8 mouse cellular contexts compared by ENCODE assay signal in the genomic region with DNA sequence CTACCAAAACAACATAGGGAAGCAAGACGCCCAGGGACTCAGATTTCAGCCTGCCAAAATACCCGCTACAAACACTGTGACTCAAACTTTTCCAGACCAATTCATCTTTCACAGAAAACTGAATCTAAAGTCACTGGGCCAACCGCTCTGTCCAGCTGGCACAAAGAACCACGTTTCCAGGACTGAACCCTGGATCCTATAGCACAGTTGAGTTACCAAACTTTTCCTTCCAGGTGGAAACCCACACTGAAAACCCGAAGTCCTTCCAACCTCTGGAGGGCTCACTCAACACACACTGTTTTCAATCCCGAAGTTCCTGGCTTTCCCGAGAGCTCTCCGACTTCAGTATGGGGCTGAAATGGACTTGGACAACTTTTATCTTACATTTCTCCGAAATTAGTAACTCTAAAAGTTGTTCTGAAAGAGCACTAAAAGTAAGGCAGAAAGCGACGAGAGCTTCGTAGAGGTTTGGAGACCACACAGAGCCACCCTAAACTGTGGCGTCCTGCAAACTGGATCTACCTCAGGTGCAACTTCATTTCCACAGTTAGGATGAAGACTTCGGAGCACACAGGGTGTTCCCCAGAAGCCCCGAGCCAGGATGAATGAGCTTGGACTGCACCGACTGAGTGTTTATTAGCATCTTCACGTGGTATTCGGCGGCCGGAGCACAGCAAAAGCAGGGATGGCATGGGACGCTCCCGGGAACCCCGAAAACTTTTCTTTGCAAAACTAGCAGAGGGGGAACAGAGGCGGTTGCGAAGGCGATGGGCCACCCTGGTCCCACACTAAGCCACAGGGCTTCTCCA. TPM values are rescaled to one million over a fixed set of nuclear protein-coding genes. Genes with fewer than 3 reads are reported as not detected.
DNase-seq lines count a peak whose midpoint lies in the region; ATAC-seq and TF ChIP-seq lines count a peak whose summit lies in the region.

No protein-coding gene starts in this region.

- H3K27ac ChIP-seq in kidney, adult 2 months (ENCODE audit: insufficient read depth, low read depth, low read length) = peak overlapping the region; percentile 69
- peak overlapping the region; percentile 69 for H3K27ac ChIP-seq in heart, embryonic 12.5 days (ENCODE audit: poor library complexity, severe bottlenecking)
- peak overlapping the region; percentile 54 for H3K27ac ChIP-seq in liver, embryonic 13.5 days
- peak overlapping the region; percentile 55; the same call in 1 of the 2 replicates for H3K27ac ChIP-seq in neural tube, embryonic 14.5 days (ENCODE audit: low read depth, low read length)

- WGBS in kidney, adult 2 months = 3% methylated on average over 26 of the region's 26 CpGs
- 4% methylated on average over 26 of the region's 26 CpGs for WGBS in heart, embryonic 12.5 days
- 7% methylated on average over 26 of the region's 26 CpGs for WGBS in liver, embryonic 13.5 days (ENCODE audit: insufficient replicate concordance)
- WGBS in neural tube, embryonic 14.5 days = 2% methylated on average over 26 of the region's 26 CpGs

- TF ChIP-seq POLR2A in kidney, adult 2 months (IDR thresholded peaks at IDR 0.05; ENCODE audit: low read depth, low read length) = no peak

- no peak for TF ChIP-seq CTCF in kidney, adult 2 months (conservative IDR thresholded peaks at IDR 0.05; ENCODE audit: insufficient read depth, insufficient read length, low read depth, low read length)

- no peaks in the 10 kb centered on the region for H3K27me3 ChIP-seq in kidney, adult 2 months (replicated peaks; ENCODE audit: control insufficient read depth, insufficient read depth, low read length)
- H3K27me3 ChIP-seq in heart, embryonic 12.5 days (replicated peaks) = no peaks in the 10 kb centered on the region
- no peaks in the 10 kb centered on the region; the same call in 1 of the 2 replicates for H3K27me3 ChIP-seq in liver, embryonic 13.5 days
- H3K27me3 ChIP-seq in neural tube, embryonic 14.5 days (ENCODE audit: control insufficient read depth, insufficient read depth, low read length) = no peaks in the 10 kb centered on the region

- peak overlapping the region; percentile 96 for H3K9ac ChIP-seq in heart, embryonic 12.5 days
- peak overlapping the region; percentile 88 for H3K9ac ChIP-seq in liver, embryonic 13.5 days
- peak overlapping the region; percentile 93 for H3K9ac ChIP-seq in neural tube, embryonic 14.5 days (replicated peaks; ENCODE audit: low read depth, low read length)

- peak; percentile 36 for DNase-seq in kidney, adult 2 months
- DNase-seq in kidney, adult 18-20 months = no peak
- peak; percentile 20 for DNase-seq in brain, adult 2 months (ENCODE audit: low read depth, low spot score)
- DNase-seq in liver, embryonic 13.5 days = no peak
- DNase-seq in thymus, postnatal 36 days = no peak
- DNase-seq in ovary, postnatal 14 days (ENCODE audit: low spot score) = no peak

- H3K9me3 ChIP-seq in heart, embryonic 12.5 days (replicated peaks) = no peaks in the 10 kb centered on the region
- no peaks in the 10 kb centered on the region for H3K9me3 ChIP-seq in liver, embryonic 13.5 days (replicated peaks)
- H3K9me3 ChIP-seq in neural tube, embryonic 14.5 days (ENCODE audit: control insufficient read depth, low read length) = no peaks in the 10 kb centered on the region

- no peak; the same call in 1 of the 2 replicates for ATAC-seq in heart, embryonic 12.5 days (ENCODE audit: insufficient number of reproducible peaks, low FRiP score)
- peak; percentile 4; the same call in 1 of the 2 replicates for ATAC-seq in liver, embryonic 13.5 days (ENCODE audit: low read depth)
- ATAC-seq in neural tube, embryonic 14.5 days (ENCODE audit: low read depth) = 0 out of 2 replicates have a peak, but pooled peaks have one; percentile 36

- H3K36me3 ChIP-seq in kidney, adult 2 months (ENCODE audit: control insufficient read depth, insufficient read depth, low read length) = no peaks in the 10 kb centered on the region
- H3K36me3 ChIP-seq in heart, embryonic 12.5 days = no peaks in the 10 kb centered on the region
- H3K36me3 ChIP-seq in liver, embryonic 13.5 days = no peaks in the 10 kb centered on the region
- no peaks in the 10 kb centered on the region for H3K36me3 ChIP-seq in neural tube, embryonic 14.5 days (ENCODE audit: control insufficient read depth, insufficient read depth, low read length)

- H3K4me3 ChIP-seq in kidney, adult 2 months (ENCODE audit: insufficient read depth, low read depth, low read length) = peak overlapping the region; percentile 88
- H3K4me3 ChIP-seq in heart, embryonic 12.5 days = peak overlapping the region; percentile 83
- H3K4me3 ChIP-seq in liver, embryonic 13.5 days (replicated peaks) = peak overlapping the region; percentile 88
- peak overlapping the region; percentile 96 for H3K4me3 ChIP-seq in neural tube, embryonic 14.5 days (ENCODE audit: low read depth, low read length)

- H3K4me2 ChIP-seq in heart, embryonic 12.5 days = peak overlapping the region; percentile 86
- peak overlapping the region; percentile 100 for H3K4me2 ChIP-seq in liver, embryonic 13.5 days
- H3K4me2 ChIP-seq in neural tube, embryonic 14.5 days (ENCODE audit: low read depth, low read length) = peak overlapping the region; percentile 81

- H3K4me1 ChIP-seq in kidney, adult 2 months (ENCODE audit: control insufficient read depth, insufficient read depth, low read length) = peaks cover 4% of the 10 kb centered on the region; the same call in 1 of the 2 replicates
- H3K4me1 ChIP-seq in heart, embryonic 12.5 days (replicated peaks) = peaks cover 36% of the 10 kb centered on the region
- H3K4me1 ChIP-seq in liver, embryonic 13.5 days (replicated peaks) = peaks cover 49% of the 10 kb centered on the region
- peaks cover 5% of the 10 kb centered on the region; the same call in 1 of the 2 replicates for H3K4me1 ChIP-seq in neural tube, embryonic 14.5 days (ENCODE audit: control insufficient read depth, insufficient read depth, low read length)

RNA-seq across cellular contexts. Expression of gene Adgra3, which starts 1.0 kb away (rescaled TPM):
- polyA plus RNA-seq in kidney, adult 2 months (2012; rRNA removed) = 57.2 and 69.1 TPM in 2 replicates
- polyA plus RNA-seq in heart, embryonic 12.5 days (2016; fragmentation: Nextera tagmentation; extraction: Ambion mirVana) = 25.1 and 28.1 TPM in 2 replicates
- polyA plus RNA-seq in liver, embryonic 13.5 days (2015; fragmentation: Nextera tagmentation; extraction: Ambion mirVana) = 4.6 and 4.9 TPM in 2 replicates
- 18.0 and 22.7 TPM in 2 replicates for polyA plus RNA-seq in neural tube, embryonic 14.5 days (2014; fragmentation: Nextera tagmentation; extraction: Ambion mirVana)

Comparison
In these comparisons a context has a peak if more than half of its experiments do, and no peak if none do; other contexts are left out.
1. DNase-seq: peak in kidney, adult 2 months (single experiment) and brain, adult 2 months (single experiment); none in kidney, adult 18-20 months (single experiment), liver, embryonic 13.5 days (single experiment), thymus, postnatal 36 days (0 of 2) and ovary, postnatal 14 days (single experiment).
2. Peak in every context shown above with its lines, with median percentiles within 50 percentile points of each other: H3K27ac ChIP-seq, H3K4me3 ChIP-seq, H3K4me2 ChIP-seq and H3K9ac ChIP-seq.